Mouse (Mus musculus) neural tube, embryonic 10.5 days (tissue): ENCODE measurements around the gene Plekha6.
A peak's percentile ranks its signal among the peaks of the same experiment; 100 is the strongest.

Experiments used
- DNase-seq: peaks from one replicate; pipeline ENCODE4 v3.0.0-alpha.2; 2017; ENCODE audit warnings: low spot score; ENCODE audit errors: extremely low spot score

Gene Plekha6

DNA sequence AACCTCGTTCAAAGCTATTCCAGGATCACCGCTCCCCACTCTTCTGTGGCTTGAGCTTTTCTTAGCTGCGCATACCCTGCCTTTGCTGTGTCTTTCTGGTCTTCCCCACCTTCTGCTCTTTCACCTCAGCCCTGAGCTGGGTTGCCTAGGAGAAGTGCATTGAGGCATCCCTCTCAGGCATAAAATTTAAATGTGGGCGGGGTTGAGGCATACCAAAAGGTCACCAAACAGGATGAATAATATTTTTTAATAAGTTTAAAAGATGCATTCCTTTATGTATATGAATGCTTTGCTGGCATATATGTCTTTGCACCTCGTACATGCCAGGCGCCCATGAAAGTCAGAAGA lies 75.8 kb downstream of the Plekha6 start:
- no peak for DNase-seq

DNA sequence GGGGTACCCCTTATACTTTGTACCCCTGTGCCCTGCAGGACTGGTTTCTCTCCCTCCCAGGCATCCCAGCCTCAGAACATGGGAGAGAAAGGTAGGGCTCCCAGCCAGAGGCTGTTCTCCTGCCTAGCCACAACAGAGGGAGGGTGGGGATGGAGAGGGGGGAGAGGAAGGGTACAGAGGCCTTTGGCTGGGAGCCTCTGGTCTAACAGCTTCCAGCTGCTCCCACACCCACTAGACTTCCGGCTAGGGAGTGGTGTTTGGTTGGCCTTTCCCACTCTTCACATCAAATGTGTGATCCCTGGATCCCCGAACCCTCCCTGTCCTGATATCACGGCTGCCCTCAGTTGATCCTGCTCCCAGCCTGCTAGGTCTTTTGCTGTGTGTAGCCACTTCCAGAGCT lies 76.9 kb downstream of the Plekha6 start:
- no peak for DNase-seq

DNA sequence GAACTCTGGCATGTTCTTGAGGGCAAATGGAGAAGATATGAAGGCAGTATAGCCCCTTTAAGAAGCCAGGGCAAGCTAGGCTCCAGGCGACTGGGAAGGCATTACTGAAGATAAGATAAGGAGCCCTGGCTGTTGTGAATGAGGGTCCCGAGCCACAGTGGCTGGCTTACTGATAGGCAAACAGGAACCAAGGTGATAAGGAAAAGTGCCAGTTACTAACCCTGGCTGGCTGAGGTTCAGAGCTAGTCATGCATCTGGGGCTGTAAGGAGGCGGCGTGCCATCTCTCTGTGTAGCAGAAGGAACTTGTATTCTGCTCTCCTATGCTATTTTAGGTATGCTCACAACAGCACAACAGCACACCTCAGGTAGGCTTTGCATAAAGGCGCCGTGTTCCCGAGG lies 80.7 kb downstream of the Plekha6 start:
- DNase-seq = no peak

DNA sequence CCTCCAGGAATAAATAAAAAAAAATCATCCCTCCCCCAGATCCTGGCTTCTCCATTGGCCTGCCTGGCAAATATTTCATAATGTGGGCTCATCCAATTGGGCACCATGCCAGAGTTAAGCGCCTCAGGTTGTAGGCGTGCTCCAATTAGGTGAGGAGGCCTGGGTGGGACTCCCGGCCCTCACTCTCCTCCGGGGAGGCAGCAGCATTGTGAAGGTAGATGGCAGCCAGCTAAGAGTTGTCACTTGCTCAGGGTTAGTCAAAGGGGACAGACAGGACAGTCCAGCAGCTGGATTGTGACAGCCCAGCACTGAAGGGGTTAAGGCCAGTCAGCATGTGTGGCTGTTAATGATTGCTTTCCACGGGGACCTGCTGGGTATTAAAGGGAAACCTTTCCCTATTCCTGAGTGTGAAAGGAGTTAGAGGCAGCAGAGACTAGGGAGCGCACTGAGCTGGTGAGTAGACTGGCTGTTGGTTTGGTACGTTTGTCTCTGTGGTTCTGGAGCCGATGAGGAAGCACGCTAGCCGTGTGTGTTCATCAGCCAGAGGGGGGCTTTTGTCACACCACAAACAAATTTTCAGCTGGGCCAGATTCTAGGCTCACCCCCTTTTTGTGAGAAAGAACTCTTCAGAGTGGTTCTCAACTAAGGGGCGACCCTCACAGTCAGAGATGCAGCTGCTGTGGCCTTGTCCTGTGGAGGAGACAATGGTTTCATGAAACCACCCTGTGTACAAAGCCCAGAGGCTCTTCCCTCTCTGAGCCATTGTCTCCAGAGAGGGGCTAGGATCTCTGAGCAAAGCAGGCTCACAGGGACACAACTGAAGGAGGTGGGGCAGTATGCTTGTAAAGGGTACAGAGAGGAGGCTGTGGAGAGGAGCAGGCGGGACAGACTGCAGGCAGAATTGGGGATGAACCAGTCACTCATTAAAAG lies 81.9 kb downstream of the Plekha6 start:
- DNase-seq = no peak

DNA sequence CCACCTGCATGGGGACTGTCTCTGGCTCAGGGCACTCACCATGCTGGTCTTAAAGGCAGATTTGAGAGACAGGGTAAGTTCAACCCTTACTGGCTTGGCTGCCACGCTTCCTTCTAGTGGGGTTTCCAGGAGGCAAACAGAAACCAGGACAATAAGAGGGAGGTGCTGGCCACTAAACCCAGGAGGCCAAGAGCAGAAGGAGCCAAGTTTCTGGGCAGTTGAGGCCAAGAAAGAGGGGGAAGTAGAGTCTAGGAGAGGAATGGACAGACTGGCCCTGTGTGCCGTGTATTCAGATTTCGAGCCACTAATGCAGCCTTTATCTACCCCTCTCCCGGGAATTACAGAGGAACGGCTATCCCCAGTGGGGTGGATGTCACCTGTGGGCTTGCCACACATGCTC lies 83.2 kb downstream of the Plekha6 start:
- no peak for DNase-seq

DNA sequence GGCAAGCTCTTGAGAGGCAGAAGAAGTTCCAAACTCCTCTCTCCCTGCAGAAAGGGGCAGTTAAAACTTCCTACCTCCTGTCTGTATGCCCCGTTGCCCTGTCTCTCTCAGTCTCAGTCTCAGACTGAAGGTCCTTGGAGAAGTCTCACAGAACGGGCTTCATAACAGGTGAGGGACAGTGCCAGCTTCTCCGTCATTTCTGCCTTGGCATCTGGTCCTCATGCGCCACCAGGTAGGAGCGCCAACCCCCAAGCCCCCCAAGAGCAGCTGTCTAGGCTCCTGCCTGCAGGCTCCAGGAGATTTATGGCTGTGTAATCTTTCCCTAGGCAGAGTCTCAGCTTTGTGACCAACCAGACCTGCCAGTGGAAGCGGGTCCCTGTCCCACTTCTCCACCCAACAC lies 86.8 kb downstream of the Plekha6 start:
- no peak for DNase-seq

DNA sequence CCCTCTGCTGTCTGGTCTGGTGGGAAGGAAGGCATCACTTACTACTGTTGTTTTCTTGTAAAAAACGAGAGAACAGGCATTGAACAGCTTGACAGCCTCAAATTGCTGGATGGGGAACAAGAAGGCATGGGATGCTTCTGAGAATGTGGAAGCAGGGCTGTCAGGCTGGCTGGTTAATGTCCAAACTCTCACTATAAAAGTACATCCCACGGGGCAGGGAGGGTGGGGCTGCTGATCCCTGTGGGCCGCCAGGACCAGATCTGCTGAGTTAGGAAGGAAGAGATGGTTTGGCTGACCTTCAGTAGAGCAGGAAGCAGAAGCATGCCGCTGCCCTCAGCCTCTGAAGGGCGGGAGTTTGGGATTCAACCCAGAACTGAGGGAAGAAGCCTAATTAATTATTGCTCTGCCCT lies 87.6 kb downstream of the Plekha6 start:
- no peak for DNase-seq

DNA sequence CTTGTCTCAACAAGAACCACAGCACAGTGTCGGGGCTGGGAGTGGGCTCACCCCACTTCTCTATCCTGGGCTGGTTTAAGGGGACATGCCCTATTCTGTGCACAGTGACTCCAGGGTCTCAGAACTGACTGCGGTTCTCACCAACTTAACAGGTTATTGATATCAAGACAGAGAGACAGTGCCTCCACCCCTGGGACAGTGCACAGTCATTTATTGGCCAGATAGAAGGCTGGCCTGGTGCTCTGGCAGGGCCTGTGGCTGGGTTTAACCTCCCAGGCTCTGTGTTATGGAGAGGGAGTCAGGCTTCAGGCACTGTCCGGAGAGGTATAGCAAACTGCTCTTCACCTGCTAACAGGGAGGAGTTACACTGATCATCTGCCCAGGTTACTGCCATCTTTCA lies 88.2 kb downstream of the Plekha6 start:
- DNase-seq = no peak

DNA sequence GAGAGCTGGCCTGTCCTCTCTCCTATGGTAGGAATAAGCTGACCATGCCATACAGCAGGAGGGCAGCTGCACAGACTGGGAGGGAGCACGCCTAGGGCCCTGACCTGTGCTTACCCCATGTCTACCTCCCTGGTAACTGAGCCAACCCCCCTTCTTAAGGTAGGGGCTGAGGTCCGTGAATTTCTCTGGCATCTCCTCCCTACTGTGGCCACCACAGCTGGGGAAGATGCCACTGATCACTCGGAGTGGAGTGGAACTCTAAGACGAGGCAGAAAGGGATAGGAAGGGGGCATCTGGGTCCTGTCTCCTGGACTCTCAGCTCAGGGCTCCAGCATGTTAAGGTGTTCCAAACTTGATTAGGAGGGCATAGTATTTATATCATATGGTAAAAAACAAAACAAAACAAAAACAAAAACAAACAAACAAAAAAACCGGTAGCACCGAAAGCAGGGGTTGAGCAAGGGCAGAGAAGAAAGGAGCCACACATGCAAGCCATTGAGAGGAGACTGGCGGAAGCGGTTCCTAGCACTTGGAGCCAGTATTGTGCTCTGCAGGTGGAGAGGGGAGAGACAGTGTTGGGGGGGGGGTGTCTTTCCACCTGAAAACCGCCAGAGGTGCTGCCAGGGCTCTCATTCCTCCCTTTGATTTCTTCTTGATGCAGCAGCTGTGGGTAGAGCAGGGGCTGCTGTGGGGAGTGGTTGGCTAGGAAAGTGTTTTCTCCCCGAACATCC lies 89.0 kb downstream of the Plekha6 start:
- DNase-seq = no peak

DNA sequence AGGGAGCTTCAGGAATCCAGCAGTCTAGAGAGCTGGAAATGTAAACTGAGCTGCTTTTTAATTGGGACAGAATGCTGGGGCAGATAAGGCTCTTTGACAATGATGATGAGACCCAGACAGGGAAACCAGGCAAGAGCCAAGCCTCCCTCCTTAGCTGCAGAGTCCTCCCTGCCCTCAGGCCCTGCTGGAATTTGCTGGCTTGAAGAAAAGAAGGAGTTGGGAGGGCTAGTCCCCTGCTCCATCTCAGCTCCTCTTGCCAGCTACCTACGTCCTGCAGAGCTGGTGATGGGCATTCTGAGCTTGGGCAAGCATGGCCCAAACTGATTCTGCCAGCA lies 89.5 kb downstream of the Plekha6 start:
- DNase-seq = no peak

DNA sequence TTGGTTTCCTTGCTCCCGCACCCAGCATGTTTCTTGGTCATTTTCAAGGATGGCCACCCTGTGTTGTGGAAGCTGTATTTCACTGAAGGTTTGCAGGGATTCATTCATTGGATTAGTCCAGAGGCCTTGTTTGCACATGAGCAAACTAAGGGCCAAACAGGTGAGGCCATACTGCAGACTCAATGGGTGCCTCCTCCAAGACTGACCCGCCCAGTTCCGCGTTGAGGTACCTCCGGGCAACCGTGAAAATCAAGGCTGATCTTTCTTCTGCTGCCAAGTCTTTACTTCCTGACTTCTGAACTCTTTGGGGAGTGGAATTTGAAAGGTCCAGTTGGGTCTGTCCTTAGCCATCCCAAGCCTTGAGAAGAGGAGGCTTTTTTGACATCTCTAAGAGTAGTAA lies 90.2 kb downstream of the Plekha6 start:
- no peak for DNase-seq

DNA sequence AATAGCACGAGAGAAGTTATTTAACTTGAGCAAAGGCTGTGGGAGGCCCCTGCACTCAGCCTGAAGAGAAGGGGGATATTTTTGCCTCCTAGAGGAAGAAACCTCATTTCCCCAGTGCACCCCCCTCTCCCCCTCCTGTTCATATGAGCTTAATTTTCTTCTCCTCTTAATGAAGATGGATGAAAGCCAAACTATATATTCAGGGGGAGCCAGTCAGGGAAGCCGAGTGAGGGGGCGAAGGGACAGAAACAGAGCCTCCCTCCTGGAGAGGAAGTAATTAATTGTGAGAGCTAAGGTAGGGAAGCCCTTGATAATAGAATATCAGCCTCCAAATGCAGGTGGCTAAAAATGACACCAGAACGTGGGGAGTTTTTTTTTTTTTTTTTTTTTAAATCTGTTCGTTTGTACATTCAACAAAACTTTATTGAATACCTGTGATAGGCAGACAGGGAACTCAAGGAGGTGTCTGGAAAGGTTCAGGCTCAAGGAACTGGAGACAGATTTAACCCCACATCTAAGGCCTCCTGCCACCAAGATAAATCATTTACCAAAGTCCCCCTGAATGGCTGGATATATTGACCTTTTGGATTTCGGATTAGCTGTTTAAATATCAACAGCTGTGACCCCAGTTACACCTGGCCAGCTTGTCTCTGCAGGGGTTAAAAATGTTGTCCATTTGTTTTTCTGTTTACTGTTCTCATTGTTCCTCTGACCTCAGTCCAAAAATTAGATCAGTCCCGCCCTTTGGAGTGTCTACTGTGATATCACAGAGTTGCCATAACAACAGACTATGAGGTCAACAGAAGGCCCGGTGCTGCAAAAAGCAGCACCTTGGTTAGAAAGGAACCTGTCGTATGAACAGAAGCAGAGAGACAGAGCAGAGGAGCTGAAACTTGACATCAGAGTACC lies 91.1 kb downstream of the Plekha6 start:
- DNase-seq = no peak

DNA sequence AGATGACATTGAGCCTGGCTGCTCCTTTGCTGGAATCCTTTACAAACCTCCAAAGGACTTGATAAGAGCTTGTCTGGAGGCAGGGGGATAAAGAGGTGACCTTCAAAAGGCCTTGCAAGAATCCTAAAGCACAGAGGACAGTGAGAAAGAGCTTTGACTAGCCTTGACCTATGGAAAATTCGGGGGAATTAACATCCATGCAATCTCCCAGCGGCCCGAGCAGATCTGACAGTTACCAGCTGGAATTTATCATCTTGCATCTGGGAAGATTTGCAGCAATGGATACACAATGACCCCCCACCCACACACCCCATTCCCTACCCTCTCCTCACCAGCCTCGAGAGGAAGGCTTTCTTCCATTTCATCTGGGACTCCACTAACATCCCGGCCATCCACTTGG lies 91.8 kb downstream of the Plekha6 start:
- DNase-seq = no peak

DNA sequence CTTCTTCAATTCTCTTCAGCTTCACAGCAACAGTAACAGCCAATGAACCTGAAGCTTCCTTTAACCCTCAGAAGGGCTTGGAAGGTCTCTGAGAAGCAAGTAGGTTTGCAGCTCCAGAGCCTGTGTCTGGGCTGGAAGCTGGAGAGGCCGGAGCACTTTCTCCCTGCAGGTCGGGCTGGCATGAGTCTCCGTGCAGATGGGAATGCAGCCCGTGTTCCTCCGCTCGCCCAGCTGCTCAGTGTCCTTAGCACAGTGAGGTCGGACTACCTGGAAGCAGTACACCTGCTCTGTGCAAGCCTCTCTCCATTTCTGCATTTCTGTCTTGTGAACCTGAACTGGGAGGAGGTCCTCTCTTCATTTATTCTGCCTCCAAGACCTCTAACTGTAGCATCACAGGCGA lies 92.3 kb downstream of the Plekha6 start:
- DNase-seq = no peak

DNA sequence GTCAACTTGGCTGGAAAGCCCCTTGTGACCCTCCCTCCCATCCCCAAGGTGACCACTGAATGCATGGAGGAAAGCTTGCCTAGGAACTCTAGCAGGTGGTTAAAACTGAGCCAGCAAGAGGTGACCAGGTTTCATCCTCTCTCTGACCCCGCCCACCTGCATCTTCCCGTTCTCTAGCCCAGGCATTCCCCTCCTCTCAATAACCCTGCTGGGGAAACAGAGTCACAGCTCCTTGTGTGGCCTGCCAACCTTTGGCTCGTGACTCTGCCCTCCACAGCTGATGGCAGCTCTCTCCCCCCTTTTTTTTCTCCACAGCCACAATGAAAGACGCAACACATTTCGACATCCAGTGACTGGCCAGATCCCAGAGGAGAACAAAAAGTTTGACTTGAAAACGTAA lies 94.7 kb downstream of the Plekha6 start:
- no peak for DNase-seq

DNA sequence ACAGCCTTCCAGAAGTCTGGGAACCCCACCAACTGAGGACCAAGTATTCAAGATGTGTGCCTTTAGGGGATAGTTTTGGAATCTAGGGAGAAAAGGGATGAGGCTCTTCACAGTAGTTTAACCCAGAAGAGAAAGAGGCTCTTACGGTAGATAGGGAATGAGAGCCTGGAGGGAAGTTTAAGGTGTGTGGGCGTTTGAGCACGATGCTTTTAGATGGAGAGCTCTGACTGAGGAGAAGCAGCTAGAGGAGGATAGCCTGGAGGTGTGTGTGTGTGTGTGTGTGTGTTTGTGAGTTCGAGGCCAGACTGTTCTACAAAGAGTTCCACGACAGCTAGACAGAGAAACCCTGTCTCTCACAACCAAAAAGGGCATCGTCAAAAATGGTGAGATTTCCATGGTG lies 98.6 kb downstream of the Plekha6 start:
- no peak for DNase-seq

DNA sequence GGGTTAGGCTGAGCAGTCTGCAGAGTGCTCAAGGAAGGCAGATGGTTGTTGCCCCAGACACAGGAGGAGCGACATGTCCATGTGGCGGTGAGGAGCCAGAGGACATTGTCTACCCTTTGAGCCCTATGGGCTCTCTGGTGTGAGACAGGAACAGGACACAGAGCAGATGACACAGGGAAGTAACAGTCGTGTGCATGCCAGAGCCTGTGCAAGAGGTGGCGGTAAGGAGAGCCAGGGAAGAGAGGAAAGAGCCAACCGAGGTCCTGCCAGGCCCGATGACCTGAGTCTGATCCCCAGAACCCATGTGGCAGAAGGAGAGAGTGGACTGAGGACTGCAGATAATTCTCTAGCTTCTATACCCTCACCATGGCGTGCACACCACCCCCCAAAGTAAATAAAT lies 99.1 kb downstream of the Plekha6 start:
- no peak for DNase-seq

DNA sequence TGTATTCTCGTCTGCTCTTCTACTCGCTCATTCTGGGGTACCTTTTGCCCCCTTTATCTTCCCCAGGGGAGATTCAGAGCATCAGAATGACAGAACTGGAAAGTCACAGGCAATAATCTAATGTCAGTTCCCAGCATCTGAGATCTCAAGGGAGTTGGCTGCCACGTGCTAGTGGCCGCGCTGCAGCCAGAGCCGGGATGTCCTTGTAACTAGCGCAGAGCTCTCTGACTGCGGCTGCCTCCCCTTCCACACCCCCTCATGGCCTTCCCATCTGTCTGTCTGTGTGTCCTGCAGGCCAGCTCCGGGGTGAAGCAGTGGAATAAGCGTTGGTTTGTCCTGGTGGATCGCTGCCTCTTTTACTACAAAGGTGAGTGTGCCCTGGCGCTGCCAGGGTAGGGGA lies 100.4 kb downstream of the Plekha6 start:
- no peak for DNase-seq

DNA sequence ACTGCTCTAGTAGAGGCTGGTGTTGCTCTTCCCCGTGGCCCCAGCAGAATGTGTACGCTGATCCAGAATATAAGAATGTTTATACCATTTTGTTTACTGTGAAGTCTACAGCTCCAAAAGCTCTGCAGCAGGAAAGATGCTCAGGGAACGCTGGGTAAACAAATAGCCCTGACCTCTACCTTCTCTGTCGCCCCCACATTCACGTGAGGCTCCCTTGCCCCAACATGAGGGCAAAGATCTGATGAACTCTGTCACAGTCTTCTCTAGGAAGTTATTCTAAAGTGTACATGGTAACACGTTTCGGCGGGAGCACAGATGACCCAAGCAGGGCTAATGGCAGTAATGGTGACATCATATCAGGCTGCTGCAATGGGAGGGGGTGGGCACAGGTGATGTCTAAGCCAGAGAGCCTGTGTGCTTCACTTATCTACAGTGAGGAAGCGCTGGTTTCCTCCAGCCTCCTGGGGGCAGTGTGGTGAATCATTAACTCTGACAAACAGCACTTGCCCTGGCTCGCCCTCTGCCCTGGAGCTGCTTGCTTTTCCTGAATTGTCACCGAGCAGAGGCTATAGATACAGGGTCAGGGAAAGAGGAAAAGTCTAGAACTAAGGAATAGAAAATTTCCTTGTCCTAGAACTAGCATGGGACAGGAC lies 101.2 kb downstream of the Plekha6 start:
- no peak for DNase-seq

DNA sequence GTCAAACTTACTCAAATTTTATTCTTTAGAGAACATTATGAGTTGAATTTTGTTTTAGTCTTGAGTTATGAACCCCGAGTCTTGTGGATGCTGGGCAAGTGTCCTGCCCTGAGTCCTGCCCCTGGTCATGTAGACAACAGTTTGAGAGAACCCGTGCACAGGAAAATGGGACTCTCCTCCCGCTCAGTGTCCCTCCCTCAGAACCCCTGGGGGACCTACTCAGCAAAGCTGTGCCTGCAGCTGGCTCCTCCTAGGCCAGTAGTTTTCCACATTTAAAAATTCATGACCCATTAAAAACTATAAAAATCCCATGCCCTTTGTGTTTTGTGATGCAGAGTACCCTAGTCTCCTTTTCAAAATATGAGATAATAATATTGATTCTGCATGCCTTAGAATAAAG lies 103.1 kb downstream of the Plekha6 start:
- no peak for DNase-seq

DNA sequence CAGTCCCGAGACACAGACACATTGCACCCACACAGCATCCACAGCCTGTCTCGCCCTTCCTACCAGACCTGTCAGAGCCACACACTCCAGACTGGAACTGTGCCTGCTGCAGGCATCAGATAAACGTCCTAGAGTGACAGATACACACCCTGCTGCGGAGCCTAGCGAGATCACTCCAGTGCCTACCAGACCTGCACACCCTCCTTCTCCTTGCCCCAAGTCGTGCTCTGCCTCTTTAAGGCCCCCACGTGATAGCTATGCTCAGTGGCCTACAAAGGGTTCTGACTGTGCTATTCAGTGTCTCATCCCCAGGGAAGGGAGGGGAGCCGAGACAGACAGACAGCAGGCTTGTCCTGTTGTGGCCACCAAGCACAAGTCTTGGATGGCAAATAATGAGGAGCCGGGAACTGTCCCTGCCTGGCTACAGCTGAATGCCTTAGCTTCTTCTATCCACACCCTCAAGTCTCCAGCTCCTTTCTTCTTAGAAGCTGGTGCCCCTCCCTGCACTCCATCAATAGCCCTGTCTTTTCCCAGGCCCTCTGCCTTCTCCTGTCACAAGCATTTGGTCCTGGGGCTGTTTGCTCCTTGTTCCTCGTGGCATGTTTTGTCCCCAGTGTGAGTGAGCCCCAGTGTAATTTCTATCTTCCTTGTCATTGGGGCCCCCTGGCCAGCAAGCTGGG lies 103.9 kb downstream of the Plekha6 start:
- peak; percentile 34 for DNase-seq
